Mouse (Mus musculus): ENCODE data around the gene Scn1b.

Scn1b gene

DNA sequence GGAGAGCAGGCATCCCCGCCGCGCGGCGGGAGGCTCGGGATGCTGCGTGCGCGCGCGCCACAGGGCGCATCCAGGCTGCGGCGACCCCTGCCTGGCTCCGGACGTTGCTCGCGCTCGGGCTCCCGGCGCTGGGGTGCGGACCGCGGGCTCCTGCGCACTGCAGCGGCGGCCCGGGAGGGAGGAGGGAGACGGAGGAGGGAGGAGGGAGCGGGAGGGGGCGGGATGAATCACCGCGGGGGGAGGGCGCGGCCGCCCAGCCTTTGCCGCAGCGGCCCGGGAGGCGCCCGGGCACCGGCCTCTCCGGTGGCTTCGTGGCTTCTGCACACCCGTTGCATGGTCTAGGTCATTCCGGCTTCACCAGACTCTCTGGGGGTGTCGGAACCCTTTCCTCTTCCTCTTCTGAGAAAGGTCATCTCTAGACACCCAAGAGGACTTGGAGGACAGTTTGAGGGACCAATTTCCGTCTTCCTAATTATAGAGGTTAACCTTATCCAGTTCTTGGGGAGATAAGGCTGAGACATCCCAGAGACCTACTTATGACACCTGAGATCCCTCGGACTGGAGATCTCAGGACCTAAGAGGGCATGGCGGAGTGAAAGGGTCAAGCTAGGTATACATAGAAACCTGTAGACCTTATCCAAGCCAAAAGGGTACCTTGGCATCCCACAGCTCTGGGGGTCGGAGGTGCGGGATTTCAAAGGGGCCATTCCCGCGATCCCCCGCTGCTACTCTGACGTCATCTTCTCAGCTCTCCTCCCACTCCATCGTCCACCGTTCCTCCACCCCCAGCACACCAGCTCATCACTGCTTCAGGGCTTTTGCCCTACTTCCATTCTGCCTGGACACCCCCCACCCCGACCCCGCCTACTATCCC, at the start of gene Scn1b:
Scn1b (minus strand) TSS at position 153 of the 874 bp plus-strand sequence.
- in situ Hi-C loops (cut with MboI, MseI) = loop anchor here in 1 of 2 experiments (10.0 kb wide), 1 partner anchor 48 kb away; no protein-coding TSS in a partner anchor

DNA sequence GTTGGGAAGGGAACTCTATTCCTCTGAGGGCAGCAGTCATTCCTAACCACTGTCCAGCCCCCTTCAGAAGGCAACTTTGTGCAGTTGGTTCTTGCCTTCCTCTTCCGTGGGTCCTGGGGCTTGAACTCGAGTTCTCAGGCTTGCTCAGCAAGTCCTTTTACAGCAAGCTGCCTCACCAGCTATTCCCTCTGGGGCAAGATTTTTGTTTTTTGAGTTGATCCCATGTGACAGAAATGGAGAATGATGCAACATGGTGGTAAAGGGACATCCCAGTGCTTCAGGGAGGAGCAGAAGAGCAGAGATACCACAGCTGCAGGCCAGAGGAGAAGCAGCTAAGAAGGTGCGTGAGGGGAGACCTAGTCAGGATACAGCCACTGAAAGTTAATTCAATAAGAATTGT, 48.3 kb upstream of the Scn1b start:
- in situ Hi-C loops (cut with MboI, MseI) = loop anchor here (5.0 to 10.0 kb wide), 3 partner anchors 33 to 50 kb away; partner anchors contain the start of gene Scn1b (in 1 of the 2)

GRCm38 (mm10) chr7:31174466-31174865, 47.7 kb upstream of the Scn1b start:
- in situ Hi-C loops (cut with MboI, MseI) = loop anchor here in 1 of 2 experiments (10.0 kb wide), 1 partner anchor 50 kb away; the partner anchor contains the start of gene Scn1b

- in situ Hi-C loops (cut with MboI, MseI) = loop anchor here in 1 of 2 experiments (10.0 kb wide), 1 partner anchor 47 kb away; the partner anchor contains the start of gene Scn1b
Measured at GRCm38 (mm10) chr7:31172238-31172637, 45.4 kb upstream of the Scn1b start.

- in situ Hi-C loops (cut with MboI, MseI) = loop anchor here in 1 of 2 experiments (10.0 kb wide), 1 partner anchor 46 kb away; the partner anchor contains the start of gene Scn1b
Measured at GRCm38 (mm10) chr7:31170520-31170919, 43.7 kb upstream of the Scn1b start.

DNA sequence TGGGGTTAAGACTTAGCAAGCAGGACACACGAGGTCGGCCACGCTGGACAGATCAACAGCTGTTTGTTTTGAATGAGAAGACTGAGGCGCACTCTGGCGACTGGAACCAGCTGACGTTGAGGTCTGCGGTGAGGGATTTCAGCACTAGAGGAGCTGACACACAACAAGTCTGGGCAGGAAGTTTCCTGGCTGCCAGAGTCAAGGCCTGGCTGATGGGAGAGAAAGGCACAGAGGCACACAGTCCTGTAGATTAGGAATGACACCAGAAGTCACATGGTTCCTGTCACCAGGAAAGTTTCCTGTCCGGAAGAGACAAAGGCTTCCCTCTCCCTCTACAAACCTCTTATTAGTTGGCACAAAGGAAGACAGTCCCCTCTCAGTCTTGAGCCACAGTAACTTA, 41.6 kb upstream of the Scn1b start:
- in situ Hi-C loops (cut with MboI, MseI) = no loop called here

DNA sequence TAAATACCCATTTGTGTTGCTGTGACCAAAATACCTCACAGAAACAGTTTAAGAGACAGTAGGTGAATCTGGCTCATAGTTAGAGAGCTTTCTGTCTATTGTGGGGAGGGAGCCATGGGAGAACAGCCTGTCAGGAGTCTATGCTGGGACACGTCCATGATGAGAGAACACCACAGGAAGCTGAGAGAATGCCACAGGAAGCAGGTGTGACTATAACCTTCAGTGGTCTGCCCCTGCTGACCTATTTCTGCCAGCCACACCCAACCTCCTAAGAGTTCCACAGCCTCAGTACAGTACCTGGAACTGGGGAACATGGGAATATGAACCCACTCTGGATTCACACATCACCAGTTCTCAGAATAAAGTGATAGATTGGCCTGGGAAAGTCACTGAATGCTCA, 37.9 kb upstream of the Scn1b start:
- in situ Hi-C loops (cut with MboI, MseI) = no loop called here

DNA sequence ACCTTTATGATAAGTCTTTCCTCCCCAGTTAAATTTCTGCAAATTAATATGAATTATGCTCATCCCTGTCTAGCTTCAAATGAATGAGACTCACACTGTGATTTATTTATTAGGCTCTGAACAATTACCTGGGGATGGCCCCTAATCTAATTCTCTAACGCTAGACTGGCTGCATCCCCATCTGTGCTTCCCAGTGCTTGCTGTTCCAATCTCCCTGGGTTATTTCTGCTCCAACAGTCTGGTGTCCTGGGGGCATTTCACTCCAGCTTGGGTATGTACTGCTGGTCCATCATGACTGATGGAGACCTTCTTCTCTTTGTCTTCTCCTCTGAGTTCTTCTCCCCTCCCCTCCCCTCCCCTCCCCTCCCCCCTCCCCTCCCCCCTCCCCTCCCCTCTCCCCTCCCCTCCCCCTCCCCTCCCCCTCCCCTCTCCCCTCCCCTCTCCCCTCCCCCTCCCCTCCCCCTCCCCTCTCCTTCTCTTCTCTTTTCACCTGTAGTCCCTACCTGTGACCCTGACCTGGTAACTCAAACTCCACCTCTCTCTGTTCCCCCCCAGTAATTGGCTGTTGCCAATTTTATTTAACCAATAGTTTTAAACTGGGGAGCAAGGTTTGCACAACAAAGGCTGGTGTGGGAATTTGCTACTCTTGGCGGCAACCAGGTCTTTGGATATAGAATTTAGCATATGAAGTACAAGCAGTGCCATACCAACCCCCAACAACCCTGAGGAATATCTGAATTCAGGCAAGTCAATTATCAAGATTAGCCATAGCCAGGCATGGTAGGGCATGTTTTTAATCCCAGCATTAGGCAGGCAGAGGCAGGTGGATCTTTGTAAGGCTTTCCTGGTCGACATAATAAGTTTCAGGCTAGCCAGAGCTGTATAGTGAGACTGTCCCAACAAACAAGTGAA, 37.1 kb upstream of the Scn1b start:
- in situ Hi-C loops (cut with MboI, MseI) = no loop called here

DNA sequence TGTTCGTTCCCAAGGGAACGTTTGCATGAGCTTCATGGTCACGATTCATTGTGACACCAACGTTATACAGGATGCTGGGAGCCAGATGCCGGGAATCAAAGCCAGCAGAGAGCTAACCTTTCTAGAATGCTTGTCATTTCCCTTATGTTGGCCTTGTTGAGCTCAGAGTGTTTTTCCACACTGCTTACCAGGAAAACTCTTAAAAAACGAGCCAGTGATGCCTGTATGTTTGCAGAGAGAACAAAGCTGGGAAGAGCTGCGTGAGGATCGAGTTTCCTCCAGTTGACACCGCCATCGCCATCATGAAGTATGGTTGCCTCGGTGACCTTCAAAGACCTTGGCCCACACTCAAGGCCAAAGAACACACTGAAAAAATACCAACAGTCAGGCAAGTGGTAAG, 35.5 kb upstream of the Scn1b start:
- in situ Hi-C loops (cut with MboI, MseI) = no loop called here

DNA sequence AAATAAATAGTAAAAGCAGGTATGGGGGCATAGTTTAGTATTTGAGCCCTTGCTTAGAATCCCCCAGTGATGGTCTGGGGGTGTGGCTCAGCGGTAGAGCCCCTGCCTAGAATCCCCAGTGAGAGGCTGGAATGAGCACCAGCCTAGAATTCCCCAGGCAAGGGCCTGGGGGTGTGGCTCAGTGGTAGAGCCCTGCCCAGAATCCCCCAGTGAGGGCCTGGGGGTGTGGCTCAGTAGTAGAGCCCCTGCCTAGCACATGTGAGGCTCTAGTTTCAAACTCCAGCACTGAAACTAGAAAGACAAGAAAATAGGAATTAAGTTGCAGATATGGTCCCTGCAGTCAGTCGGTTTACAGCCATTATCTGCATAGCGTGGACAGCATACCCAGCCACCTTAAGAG, 35.0 kb upstream of the Scn1b start:
- in situ Hi-C loops (cut with MboI, MseI) = no loop called here

GRCm38 (mm10) chr7:31161246-31161645, 34.4 kb upstream of the Scn1b start:
- in situ Hi-C loops (cut with MboI, MseI) = no loop called here

- in situ Hi-C loops (cut with MboI, MseI) = no loop called here
Measured at GRCm38 (mm10) chr7:31160763-31161162, 34.0 kb upstream of the Scn1b start.

- in situ Hi-C loops (cut with MboI, MseI) = no loop called here
Measured at GRCm38 (mm10) chr7:31156034-31156928, 29.5 kb upstream of the Scn1b start.

GRCm38 (mm10) chr7:31155296-31156033, 28.7 kb upstream of the Scn1b start, which contains the start of gene Gramd1a:
TSS of gene Gramd1a (minus strand) at chr7:31155896.
- in situ Hi-C loops (cut with MboI, MseI) = no loop called here

DNA sequence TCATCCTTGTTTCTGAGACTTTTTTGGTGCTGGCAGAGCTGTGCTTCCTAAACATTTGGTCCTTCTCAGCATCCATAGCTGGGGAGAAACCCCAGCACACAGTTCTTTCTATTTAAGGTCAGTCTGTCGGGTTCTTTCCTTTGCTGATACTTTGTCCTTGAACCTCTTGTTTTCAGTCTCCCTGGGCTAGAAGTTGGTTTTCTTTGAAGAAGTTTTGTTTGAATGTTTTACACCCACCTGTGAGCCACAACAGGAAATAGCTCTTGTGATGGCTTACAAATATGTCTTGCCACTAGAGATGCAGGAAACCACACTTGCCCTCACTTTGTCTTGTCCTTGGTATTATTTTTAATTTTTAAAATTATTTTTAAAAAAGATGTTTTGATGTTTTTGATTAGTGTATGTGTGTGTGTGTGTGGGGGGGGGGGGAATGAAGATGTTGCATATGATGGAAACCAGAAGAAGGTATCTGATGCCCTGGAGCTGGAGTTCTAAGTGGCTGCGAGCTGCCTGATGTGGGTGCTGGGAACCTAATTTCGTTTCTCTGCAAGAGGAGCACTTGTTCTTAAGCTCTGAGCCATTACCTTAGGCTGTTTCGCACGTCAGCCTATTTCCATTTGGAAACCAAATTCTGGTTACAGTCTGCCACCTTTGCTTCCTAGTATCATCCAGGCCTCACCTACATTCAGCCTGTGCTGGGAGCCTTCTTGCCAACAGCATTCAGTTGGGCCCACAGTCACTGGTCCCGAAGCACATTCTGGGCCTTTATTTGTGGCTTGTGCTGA, 26.9 kb upstream of the Scn1b start:
- in situ Hi-C loops (cut with MboI, MseI) = no loop called here

DNA sequence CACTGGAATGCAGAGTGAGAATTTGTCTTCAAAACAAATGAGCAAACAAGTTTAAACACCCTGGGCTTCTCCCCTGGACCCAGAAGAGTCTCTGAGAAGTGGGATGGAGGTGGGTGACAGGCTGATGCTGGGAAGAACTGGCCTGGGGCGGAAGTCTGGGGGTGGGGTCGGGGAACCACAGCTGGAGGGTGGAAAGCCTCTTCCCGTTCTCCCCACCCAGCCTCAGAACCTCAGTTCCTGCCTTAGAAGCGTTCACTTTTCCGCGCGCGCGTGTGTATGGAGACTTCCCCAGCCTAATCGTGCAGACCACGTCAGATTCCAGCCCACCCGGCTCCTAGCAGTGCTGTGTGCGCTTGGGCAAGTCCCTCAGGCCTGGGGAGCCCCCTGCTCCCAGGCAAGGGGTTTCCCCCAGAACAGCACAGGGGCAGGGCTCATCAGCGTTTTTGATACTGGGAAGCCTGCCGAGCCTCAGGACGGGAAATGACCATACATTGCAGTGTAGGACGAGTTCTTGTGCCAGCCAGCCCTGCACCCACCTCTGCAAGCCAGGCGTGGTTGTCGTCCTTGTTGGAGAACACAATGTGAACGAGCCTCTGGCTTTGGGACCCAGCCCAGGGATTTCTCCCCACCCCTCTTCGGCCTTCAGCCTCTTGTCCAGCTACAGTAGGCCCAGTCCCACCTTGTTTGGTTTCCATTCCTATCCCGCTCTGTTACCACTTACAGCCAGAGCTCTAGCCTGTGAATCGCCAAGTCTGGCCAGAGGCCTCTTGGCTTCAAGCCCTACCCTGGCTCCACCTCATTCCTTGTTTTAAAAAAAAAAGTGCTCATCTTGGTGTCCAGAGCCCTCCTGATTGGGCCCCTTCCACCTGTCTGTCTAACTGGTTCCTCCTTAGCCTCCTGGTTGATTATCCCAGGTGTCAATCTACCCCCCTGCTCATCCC, 24.8 kb upstream of the Scn1b start:
- in situ Hi-C loops (cut with MboI, MseI) = no loop called here

DNA sequence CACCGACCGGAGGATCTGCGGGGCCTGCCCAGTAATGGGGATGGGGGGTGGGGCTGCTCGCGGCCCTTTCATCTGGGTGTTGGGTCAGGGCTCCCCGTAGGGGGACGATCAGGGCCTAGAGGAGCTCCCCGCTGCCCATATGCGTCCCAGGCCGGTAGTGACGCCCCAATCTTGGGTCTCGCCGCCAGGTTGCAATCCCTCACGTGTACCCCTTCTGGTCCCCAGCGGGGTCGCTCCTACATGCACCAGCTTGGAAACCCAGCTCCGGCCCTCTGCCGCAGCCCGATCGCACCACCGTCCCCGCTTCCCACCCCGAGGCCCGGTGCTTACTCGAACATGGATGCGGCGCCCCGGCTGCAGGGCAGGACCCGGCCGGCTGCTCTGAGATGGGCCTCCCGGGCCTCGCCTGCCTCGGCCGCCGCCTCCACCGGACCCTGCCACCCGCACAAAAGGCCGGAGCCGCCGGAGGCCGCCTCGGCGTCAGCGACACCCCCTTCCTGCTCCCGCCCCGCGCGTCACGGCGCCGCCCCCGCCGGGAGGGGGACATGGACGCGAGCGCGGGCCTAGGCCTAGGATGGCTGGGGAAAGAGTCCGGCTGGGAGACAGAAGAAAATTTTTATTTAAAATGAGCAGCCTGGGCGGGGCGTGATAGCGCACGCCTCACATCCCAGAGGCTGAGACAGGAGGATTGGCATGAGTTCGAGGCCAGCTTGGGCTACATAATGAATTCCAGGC, 23.9 kb upstream of the Scn1b start:
- in situ Hi-C loops (cut with MboI, MseI) = no loop called here

Data from T-helper 17 cell (primary cell).